Mouse (Mus musculus) thymus, adult 2 months (tissue): ENCODE measurements at regions not wholly inside any gene's neighbourhood (a gene's known extent, or its start where the extent isn't known, plus 50 kb on each side); places are given as distances from the start of the nearest gene placed in this dataset.

Source experiments
- CTCF ChIP-seq: fragments of 200-500 bp; IDR thresholded peaks from 2 replicates; pipeline ENCODE4 v1.5.1; 2012; ENCODE audit warnings: mild to moderate bottlenecking, control low read depth, low read length, moderate library complexity, borderline replicate concordance; ENCODE audit not compliant: control insufficient read depth, poor library complexity, insufficient read depth; ENCODE audit errors: extremely low read depth
- POLR2A ChIP-seq: fragments of 200-500 bp; IDR thresholded peaks from 2 replicates; pipeline ENCODE4 v1.6.1; 2012; ENCODE audit warnings: mild to moderate bottlenecking, low read length, control low read depth, moderate library complexity; ENCODE audit not compliant: control insufficient read depth, poor library complexity, insufficient read depth; ENCODE audit errors: extremely low read depth

DNA sequence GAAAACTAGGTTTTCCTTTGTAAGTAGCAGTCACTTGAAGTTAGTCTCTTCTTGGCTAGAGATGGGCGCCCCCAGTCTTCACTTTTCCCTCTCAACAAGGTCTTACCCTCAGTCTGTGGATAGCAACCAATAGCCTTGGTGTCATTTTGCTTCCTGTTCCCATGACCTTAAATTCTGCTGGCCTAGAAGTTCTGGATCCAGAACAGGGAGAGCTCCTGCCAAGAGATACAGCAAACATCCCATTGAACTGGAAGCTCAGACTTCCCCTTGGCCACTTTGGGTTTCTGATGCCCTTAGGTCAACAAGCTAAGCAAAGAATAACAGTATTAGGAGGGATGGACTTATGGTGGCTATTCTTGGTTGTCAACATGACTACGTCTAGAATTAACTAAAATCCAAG is 64.5 kb downstream of the Dusp6 start:
- TF ChIP-seq CTCF: no peak
- TF ChIP-seq POLR2A: no peak
